Mouse (Mus musculus) olfactory bulb, adult 2 months (tissue): Measurements from ENCODE around the gene Aldh5a1. TPM values are rescaled to one million over a fixed set of nuclear protein-coding genes. Genes with fewer than 3 reads are reported as not detected.
A peak's percentile ranks its signal among the peaks of the same experiment; 100 is the strongest.

Experiments
- H3K27ac ChIP-seq: fragments of 200-500 bp; 2 replicates; pipeline ENCODE4 v1.5.1; 2012; ENCODE audit warnings: low read depth, low read length; ENCODE audit not compliant: insufficient read depth
- H3K4me1 ChIP-seq: fragments of 200-500 bp; 2 replicates; pipeline ENCODE4 v1.6.1; 2012; ENCODE audit warnings: low read length; ENCODE audit not compliant: control insufficient read depth, insufficient read depth
- H3K4me3 ChIP-seq: fragments of 200-500 bp; 2 replicates; pipeline ENCODE4 v1.5.1; 2012; ENCODE audit warnings: mild to moderate bottlenecking, low read depth, low read length, moderate library complexity; ENCODE audit not compliant: insufficient read depth
- CTCF ChIP-seq: fragments of 200-500 bp; IDR thresholded peaks from 2 replicates; pipeline ENCODE4 v1.5.1; 2012; ENCODE audit warnings: low read depth, mild to moderate bottlenecking, low read length, moderate library complexity; ENCODE audit not compliant: insufficient read depth
- POLR2A ChIP-seq: fragments of 200-500 bp; IDR thresholded peaks from 2 replicates; pipeline ENCODE4 v1.6.1; 2012; ENCODE audit warnings: mild to moderate bottlenecking, low read depth, low read length, moderate library complexity; ENCODE audit not compliant: insufficient read depth
- WGBS: fragments of 180-500 bp; shearing (Covaris S2); methylation state at CpG from one replicate; pipeline ENCODE4 v1.1.7; 2018; 5-methylcytosine and 5-hydroxymethylcytosine counted together
- polyA plus RNA-seq: library from polyadenylated mRNA; stranded (reverse); fragments of >200 nt; gene quantifications from 2 replicates; pipeline ENCODE4 v1.2.4, GENCODE M21; 2012; ENCODE audit warnings: low replicate concordance; ENCODE audit not compliant: missing spikeins, insufficient read depth, insufficient read length

Aldh5a1 gene
- polyA plus RNA-seq, 1 experiment = not detected

DNA sequence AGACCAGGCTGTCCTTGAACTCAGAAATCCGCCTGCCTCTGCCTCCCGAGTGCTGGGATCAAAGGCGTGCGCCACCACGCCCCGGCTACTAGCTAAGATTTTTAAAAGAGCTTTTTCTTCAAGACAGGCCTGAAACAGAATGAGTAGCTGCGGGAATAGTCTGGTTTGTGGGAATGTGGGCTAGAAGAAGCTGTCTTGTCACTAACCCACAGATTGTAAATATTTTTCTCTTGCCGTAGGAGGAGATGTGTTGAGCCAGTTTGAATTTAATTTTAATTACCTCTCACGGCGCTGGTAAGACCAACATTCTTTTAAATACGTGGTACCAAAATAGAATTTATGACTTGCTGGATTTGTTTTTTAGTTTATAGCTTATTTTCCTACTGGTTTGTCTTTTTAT lies 21.2 kb upstream of the Aldh5a1 start:
- Histone ChIP-seq H3K4me1 (no peaks in the 10 kb centered on the region), H3K27ac (no peak overlapping the region), H3K4me3 (no peak overlapping the region)
- WGBS = 57% methylated on average over 11 of the region's 11 CpGs
- no peak for TF ChIP-seq CTCF
- no peak for TF ChIP-seq POLR2A

- no peak overlapping the region for H3K4me3 ChIP-seq
- no peak overlapping the region for H3K27ac ChIP-seq
- H3K4me1 ChIP-seq = no peaks in the 10 kb centered on the region
- TF ChIP-seq POLR2A (no peak), CTCF (no peak)
- 53% methylated on average over 10 of the region's 10 CpGs for WGBS
Observed at GRCm38 (mm10) chr13:24955500-24955899, 18.0 kb upstream of the Aldh5a1 start.

- 76% methylated on average over 11 of the region's 11 CpGs for WGBS
- Histone ChIP-seq H3K4me1 (no peaks in the 10 kb centered on the region), H3K27ac (no peak overlapping the region), H3K4me3 (no peak overlapping the region)
- TF ChIP-seq CTCF = no peak
Observed at GRCm38 (mm10) chr13:24955091-24955490, 17.6 kb upstream of the Aldh5a1 start.

- 53% methylated on average over 7 of the region's 7 CpGs for WGBS
- Histone ChIP-seq H3K4me3 (no peak overlapping the region), H3K4me1 (no peaks in the 10 kb centered on the region), H3K27ac (no peak overlapping the region)
- no peak for TF ChIP-seq POLR2A
- no peak for TF ChIP-seq CTCF
Observed at GRCm38 (mm10) chr13:24952659-24953058, 15.2 kb upstream of the Aldh5a1 start.

DNA sequence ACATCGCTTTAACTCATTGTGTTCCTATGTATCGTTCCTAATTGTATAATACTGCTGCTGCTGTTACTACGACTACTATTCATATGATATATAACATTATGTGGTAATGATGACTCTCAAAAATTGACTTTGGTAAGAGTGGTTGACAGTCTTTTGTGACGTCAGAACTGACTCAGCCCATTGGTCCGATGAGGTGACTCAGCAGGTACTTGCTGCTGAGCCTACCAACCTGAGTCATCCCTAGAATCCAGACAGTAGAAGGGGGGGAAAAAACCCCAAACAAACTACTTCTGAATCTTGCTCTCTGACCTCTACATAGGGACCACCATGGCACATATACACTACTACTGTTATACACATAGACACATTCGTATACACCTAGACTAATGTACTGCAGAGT lies 11.4 kb upstream of the Aldh5a1 start:
- WGBS = 89% methylated on average over 6 of the region's 6 CpGs
- Histone ChIP-seq H3K4me1 (no peaks in the 10 kb centered on the region; the same call in 1 of the 2 replicates), H3K27ac (no peak overlapping the region), H3K4me3 (no peak overlapping the region)
- TF ChIP-seq POLR2A (no peak), CTCF (no peak)

DNA sequence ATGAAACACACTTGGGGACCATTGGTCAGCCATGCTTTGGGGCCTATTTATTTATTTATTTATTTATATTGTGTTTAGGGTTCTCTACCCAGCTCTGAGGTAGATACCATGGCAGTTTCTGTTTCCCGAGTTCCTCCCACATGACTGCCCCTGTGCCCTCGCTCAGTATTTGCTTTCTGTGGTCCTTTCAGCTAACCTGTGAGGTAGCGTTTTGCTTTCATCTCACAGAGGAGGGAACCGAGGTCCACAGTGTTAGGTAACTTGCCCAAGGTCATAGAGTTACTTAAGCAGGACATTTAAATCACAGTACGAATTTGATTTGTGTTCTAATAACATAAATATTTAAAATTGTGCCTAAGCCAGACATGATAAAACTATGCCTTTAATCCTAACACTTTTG lies 9.7 kb upstream of the Aldh5a1 start:
- 94% methylated on average over 5 of the region's 5 CpGs for WGBS
- H3K4me1 ChIP-seq = peaks cover 2% of the 10 kb centered on the region
- TF ChIP-seq CTCF (no peak), POLR2A (no peak)
- no peak overlapping the region for H3K27ac ChIP-seq
- no peak overlapping the region for H3K4me3 ChIP-seq

DNA sequence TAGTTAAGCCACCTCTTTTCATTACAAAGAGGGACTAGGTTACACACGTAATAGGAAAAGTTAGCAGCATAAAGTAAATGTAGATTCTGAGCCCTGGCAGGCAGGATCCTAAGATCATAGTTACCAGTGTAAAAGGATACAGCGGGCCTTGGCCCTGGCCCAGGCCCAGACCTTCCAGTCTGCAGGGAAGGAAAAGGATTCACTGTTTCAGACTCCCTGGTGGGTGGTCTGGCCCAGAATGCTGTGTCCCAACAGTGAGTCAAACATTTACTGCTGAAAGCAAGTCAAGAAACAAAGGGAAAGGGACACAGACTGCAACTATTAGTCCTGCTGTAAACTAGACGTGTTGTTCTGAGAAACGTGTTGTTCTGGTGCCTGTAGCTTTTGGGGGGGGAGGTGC lies 8.1 kb upstream of the Aldh5a1 start:
- Histone ChIP-seq H3K4me3 (no peak overlapping the region), H3K27ac (no peak overlapping the region), H3K4me1 (peaks cover 2% of the 10 kb centered on the region)
- TF ChIP-seq POLR2A (no peak), CTCF (no peak)
- 28% methylated on average over 4 of the region's 4 CpGs for WGBS

DNA sequence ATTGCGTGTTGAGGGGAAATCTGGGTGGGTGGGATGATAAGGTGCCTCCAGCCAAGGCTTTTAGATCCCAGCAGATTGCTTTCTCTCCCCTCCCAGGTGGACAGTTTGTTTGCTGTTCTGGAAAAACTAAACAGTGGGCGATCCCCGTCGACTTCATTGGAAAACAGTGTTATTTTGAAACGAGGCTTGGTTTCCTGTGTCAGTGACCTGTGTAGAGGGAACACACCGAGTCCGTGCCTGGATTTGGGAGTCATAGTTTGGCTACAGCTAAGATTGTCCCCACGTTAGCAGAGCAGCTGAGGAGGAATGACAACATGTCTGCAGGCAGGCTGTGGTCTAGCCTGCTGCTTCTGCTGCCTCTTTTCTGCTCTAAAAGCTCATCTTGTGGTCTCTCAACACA lies 5.8 kb upstream of the Aldh5a1 start:
- Histone ChIP-seq H3K4me1 (peaks cover 2% of the 10 kb centered on the region), H3K4me3 (no peak overlapping the region), H3K27ac (no peak overlapping the region)
- 75% methylated on average over 8 of the region's 8 CpGs for WGBS
- TF ChIP-seq POLR2A = no peak

DNA sequence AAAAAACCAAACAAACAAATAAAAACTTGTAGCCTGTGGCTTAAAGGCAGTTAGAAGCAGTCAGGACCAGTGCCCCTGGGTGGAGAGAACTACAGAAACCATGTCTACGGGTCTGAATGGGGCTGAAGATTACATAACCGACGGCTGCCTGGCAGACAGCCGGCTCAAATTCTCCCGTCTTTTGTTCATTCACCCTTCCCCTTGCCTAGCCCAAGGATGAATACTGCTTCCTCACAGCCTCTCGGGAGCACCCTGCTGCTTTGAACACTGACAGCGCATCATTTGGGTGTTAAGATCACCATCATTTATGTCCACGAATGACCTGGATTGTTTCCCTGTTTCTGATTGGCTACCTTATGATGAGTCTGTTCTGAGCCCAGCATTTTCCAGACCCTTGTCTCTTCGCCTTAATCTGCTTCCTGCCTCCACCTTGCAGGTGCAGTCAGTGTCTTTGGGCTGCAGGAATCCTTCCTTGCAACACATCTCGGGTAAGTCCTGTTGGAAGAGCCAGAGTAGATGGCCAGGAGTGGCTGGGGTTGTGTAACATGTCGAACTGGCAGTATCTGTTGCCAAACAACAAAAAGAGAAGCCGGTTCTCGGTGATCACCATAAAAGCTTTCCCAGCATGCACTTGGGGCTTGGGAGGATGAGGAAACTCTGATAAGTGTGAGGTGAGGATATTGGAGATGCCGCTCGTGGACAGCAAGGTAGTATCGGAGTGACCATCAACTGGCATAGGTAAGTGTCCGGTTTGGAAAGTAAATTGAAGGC lies 5.2 kb upstream of the Aldh5a1 start, which contains the start of gene Gpld1:
Gene Gpld1, plus strand, starts transcription at position 641 of the 771 bp plus-strand sequence.
- H3K4me3 ChIP-seq = peak within 1 kb of the TSS; percentile 12; the same call in 1 of the 2 replicates
- TF ChIP-seq CTCF (no peak), POLR2A (no peak)
- WGBS = 43% methylated on average over 17 of the region's 17 CpGs
- peaks cover 6% of the 10 kb centered on the region for H3K4me1 ChIP-seq
- H3K27ac ChIP-seq = peak within 1 kb of the TSS; percentile 50; the same call in 1 of the 2 replicates
